Mouse (Mus musculus) neutrophil, adult 5-6 weeks (primary cell): ENCODE measurements at regions not wholly inside any gene's neighbourhood (a gene's known extent, or its start where the extent isn't known, plus 50 kb on each side); places are given as distances from the start of the nearest gene placed in this dataset.

Experiments used
- ATAC-seq: fragments of 151-379, 151-347 bp; 2 replicates; pipeline ENCODE4 v1.8.0; 2017; ENCODE audit warnings: mild to moderate bottlenecking, moderate TSS enrichment; ENCODE audit not compliant: insufficient number of reproducible peaks, poor library complexity, low FRiP score, severe bottlenecking; ENCODE audit errors: extremely low read depth

DNA sequence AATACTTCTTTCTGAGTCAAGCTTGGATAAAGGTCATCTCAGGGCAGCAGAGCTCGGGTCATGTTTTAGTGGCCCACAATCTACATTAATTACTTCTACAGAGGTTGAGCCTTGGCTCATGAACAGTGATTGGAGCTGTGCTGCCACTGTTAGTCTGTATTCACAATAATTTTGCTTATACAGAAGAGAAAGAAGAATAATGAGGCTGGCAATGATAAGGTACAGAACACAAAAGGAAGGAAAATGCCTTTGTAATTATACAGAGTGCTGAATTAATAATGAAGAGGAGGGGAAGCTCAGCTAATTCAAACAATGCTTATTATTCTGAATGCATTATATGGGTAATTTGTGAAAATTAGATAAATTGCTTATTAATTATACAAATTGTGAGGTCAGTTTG, 573.9 kb upstream of the Cblb start:
- no peak for ATAC-seq

DNA sequence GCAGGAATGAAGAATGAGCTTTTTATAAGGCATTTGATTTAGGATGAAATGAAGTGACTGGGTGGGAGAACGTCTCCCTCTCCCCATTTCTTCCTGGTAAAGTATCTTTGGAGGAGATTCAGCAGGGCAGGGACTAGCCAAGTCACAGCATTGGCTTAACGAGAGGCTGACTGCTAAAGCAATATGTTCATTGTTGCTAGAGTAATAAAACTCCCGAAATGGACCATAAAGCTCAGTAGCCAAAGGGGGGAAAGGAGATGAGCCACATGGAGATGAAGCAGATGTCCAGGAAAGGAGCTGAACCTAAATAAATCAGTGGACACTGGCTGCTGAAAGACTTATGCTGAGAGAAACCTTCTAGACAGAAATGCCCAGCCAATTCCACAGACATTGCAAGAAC, 555.3 kb upstream of the Cblb start:
- no peak for ATAC-seq

DNA sequence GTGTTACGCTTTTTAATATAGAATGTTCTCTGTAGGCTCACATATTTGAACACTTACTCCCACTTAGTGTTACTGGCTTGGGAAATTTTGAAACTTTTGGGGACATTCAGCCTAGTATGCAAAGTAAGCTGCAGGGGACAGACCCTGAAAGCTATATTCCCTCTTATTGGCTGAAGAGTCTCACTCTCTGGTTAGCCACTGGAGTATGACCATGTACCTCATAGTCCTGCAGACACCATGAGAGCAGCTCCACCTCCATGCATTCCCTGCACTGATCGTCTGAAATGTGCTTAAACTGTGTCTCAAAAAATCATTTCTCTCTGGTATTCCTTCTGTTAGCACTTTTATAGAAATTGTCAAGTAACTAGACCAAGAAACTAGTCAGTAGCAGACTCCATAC, 534.9 kb upstream of the Cblb start:
- no peak for ATAC-seq

DNA sequence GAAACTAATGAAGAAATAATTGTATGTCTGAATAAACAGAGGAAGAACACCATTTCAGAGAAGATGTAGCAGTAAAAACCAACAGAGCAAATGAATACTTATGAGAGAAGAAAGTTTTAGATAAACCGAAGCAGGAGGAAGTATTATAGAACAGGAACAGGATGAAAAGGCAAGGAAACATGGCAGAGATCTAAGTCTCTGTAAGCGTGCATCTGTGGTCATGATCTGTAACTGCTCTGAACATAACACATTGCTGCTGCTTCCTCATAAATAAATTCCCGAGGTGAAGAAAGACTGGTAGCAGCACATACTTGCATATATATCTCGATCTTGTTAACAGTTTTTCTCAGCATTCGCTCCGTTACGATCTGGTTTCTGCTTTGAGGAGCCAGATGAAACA, 533.2 kb upstream of the Cblb start:
- no peak for ATAC-seq

DNA sequence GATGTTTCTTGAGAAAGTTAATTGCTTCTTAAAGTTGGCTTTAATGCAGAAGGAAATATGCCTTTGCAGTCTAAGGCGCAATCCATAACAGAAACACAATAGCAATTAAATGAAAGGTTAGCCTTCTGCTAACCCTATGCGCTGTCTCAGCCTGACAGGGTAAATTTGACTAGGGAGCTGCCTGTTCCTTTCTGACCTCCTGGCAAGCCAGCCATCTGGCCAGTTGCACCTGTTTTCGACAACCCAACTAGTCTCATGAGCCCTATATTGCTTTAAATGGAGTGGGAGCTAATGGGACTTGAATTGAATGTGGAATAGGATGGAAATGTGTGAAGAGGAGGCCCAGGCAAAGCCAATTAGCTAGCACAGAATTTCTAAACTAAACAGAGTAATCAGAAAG, 513.9 kb upstream of the Cblb start:
- ATAC-seq: no peak

DNA sequence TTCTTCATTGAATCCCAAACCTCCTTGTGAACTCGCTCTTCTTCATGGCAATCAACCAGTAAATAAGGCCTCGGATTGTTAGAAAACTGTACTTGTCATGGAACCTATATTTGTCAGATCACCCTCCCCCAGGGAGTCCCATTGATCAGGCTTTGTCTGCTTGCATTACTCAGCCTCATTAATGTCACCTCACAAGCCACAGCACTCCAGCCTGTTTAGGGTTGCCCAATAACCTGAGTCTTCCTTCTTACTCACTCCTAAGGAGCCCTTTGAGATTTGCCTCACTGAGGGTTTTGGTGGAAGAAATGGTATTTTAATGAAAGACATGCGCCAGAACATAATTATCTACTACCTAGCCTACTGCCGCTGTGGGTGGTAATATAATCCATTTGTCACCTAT, 510.3 kb upstream of the Cblb start:
- ATAC-seq: no peak

DNA sequence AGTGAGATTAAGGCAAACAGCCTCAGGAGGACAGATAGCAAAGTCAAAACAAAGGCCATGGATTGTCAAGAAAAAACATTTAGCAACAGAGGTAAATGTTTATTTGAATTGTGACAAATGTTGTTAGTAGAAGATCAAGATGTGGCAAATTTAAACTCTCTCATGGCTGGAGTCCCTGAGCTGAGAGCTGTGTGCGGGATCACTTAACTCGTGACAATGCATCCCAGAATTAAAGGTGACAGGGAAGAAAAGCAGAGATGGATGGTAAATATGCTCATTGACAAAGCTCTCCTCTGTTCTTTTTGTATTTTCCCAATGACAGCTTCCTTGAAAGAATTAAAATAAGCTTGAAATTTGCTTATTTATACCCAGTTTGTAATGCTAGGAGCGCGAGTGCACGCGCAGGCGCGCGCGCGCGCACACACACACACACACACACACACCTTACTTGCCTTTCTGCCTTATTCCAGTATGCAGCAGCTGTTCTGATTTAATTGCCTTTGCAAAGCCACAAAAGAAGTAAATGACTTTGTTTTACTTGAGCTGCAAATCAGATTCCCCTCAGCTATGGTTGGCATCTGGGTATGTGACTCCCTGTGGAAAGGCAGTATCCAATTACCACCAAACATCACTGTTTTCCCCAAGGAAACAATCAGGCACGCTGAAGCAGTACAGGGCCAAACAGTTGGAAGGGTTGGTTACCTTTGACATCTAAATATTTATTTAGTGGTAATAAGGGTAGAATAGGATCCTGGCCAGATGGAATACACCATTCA, 509.5 kb upstream of the Cblb start:
- ATAC-seq: no peak

DNA sequence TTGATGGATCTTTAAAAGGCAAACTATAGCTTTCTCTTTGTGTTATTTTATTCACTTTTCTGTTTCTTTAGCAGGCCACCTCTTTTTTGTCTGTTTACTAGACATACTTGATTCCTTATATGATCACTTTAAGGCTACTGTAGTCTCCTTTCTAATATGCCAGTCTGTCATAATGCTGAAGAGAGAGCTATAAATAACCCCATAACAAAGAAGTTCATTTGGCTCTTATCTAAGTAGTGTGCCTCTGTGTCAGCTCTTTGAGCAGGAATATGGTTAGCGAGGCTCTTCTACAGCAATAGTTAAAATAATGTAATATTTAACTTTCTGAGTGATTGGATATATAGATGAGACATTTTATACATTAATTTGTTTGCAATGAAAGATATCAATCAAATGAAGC, 507.0 kb upstream of the Cblb start:
- ATAC-seq: no peak

DNA sequence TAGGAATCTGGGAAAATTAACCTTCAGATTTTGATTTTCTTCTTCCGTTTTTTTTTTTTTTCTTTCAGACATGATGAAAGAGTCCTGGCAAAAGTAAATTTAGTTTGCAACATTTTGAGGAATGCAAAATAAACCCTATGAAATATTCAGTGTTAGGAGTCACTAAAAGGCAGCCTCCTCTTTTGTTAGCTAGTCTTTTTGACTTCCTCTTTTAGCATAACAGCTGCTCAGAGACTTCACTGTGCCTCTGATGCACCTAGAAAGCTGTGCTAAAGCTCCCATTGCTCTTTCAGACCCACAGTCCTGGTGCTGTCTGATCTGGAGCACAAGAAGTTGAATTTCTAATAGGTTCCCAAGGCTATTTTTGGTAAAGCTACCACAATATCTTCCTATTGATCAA, 498.5 kb upstream of the Cblb start:
- ATAC-seq: no peak

DNA sequence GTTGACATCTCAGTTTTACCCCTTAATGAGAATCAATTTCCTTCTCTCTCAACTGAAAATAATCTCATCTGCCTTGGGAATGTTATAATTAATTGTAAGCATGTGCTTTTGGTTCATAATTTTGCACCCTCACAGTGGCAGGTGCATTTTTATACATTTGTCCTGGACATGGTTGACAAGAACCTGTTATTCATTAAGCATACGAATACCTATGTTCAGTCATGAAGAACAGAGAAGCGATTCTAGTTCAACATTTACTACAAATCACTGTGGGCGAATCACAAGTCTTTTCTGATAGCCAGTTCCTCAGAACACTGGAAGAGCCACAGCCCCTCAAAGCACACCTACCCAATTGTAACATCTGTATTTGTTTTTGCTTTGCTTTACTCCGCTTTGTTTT, 487.3 kb upstream of the Cblb start:
- ATAC-seq: no peak

DNA sequence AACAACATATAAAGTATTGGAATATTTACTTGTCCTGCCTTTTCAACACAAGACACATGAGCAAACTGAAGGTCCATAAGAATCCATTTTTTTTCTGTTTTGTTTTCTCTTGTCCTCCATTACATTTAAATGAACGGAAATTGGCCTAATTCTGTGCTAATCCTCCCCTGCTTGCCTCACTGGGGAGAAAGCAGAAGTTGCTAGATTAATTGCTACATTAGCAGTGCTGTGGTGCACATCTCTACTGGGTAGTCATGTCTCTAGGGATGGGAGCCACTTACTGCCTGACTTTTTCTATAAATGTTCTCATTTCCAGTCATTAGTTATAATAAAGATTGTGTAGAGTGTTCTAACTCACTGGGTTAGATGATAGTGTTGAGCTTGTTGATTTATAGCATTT, 484.0 kb upstream of the Cblb start:
- ATAC-seq: no peak

DNA sequence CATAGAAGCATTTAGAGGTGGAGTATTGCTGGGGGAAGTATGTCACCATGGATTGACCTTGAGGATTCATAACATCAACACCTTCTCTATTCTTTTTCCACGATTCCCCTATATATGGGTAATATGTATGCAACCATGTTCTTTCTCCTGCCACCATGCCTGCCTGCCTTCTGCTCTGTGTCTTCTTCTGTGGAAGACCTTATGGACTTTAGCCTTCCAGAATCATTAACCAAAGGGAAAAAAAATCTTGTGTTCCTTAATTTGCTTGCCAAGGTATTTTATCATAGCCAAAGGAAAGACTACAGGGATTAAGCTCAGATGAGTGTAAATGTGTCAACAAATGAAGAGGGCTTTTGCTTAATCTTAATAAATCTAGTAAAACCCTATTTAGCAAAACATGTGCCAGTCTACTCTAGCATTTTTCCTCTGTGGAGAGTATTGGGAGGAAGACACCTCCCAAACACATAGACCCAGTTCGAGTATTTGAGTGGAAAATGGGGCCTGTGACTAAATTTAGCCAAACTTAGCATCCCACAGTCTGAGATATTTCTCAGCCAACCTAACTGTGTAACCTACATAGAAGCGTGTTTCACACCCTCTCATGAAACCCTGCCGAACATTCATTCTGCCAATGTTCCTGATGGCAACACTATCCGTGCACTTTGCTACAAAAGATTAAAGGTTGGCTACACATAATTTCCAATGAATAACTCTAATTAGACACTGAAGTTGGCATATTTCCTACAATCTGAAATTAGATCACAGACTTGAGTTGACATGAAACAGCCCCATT, 468.0 kb upstream of the Cblb start:
- no peak for ATAC-seq

DNA sequence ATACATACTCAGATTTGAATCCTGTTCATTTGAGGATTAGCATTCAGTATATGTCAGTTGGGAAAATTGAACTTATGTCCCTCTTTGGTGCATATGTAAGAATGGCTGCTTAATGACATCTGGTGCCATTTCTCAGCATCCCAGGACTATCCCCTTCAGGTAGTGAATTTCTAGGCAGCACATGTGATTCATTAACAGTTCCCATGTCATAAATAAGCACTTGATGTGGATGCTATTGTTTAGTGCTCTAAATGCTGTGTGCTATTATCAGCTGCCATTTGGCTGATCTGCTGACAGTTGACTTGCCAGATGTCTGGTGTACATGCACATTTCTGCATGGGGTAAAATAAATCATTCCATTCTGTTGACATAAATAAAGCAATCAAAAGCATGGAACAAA, 467.0 kb upstream of the Cblb start:
- no peak for ATAC-seq

DNA sequence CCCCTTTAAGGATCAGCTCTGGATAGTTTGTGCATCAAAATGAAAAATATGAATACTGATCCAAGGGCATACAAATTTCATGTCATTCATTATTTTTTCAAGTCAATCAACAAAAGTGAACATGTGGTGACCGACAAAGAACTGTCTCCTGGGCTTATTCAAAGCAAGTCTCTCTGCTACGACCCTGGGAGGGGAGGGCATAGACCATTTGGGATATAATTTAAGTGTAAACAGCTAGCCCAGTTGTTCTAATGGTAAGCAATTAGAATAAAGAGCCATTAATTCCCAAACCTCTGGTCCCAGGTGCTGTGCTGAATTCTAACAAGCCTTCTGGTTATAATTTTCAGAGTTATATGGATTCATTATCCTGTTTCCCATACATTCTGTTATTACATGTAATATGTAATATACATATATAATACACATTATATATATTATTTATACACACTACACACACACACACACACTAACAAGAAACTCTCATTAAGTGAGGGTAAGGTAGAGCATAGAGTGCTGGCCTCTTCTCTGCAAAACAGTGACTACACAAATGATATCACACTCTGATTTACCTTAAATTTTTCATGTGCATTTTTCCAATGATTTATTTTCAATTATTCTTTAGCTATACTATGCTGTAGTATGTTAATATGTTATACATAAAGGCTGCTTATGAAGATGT, 453.0 kb upstream of the Cblb start:
- no peak for ATAC-seq

DNA sequence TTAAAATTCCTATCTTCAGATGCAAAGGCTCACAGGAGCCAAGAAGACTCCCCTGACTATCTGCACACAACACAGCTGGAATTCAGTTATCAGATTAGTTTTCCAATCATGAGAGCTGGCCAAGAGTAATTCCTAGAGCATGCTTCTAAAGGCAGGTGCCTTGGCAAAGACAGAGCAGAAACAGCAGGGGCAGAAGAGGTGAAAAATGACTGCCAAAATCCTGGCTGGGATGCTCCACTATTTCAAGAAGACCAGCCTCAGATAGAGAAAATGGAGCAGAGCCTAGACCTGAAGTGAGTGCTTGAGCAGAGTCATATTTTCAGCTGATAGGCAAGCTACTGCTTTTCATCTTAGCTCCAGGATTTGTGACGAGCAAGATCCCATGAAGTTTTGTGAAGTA, 450.5 kb upstream of the Cblb start:
- ATAC-seq: no peak

DNA sequence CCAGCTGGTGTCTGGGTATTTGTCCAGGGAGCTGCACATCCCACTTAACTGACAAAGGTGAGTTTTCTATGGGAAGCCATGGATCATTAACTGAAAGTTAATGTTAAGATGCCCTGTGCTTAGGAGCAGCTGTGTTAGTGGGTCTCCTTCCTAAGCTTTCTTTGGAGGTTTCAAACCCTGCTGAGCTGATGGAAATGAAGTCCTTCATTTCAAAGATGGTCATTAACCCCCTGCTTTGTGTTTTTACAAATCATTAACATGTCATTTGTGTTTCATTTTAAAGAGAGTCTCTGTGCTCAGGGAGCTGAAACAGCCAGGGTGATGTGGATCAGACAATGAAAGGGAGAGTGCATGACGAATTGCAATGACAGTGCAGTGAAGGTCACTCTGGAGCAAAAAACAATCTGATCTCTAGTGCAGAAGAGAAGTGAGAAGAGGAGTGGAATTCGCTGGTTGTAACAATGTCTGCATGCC, 441.1 kb upstream of the Cblb start:
- ATAC-seq: no peak

DNA sequence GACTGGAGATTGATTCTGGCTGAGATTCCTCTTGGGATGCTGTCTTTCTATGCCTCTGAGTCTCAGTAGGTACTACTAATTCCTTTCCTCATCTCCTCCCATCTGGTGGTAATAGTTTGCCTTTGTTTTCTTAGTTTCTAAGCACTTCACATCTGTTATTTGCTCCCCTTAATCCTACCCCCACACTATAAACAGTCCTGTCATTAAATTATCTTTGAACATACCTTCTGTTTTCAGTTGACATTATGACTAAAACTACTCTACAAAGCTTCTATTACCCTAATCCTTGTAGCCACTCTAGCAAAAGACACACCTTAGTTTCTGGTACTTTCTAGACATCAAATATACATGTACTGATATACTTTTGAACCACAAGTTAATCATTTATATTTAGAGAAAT, 413.4 kb upstream of the Cblb start:
- ATAC-seq: no peak

DNA sequence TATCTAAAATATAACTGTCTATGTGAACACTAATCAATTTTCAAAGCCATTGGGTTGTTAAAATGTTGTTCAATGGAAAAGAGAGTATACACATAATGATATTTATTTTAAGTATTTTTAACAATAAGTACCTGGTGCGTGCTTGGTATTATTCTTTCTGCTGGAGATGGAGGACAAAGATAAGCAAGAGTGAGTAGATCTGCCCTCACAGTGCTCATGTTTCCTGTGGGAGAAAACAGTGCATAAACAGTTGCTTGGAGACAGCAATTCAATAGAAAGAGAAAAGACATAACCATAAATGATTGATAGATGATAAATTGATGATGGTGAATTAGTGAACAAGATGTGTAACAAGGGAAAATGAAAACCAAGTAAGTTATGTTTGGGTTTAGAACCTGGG, 384.4 kb upstream of the Cblb start:
- no peak for ATAC-seq

DNA sequence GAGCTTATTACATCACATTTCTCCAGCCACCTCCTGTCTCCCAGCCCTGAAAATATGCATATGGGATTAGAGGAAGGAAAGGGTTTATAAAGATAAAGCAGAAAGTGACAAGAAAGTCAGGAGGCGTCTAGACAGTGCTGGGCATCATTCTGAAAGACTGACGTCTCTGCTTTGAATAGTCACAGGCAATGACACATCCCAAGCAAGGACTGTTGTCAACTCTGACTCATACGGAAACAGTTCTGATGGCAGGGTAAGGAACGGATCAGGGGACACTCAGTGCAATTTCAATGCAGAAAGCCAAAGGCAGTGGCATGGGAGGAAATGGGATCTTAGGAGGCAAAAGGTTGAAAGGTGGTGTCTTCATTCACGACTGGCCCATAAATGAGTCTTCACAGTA, 380.9 kb upstream of the Cblb start:
- ATAC-seq: no peak

DNA sequence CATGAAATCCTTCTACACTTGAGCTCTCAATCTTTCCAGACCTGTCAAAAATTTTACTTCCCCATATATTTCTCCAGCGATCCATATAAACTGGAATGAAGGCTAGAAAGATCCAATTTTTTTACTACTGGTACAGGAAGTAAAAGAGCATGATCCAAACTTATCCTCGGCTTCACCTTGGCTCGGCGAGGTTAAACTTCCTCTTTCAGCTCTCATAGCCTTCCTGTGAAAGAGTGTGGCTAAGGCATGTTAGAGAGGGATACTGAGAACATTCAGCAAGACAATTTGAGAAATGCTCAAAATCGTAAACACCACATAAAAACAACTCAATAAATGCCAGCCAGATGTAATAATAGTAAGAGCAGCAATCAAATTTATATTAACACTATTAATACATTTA, 380.3 kb upstream of the Cblb start:
- no peak for ATAC-seq
